12 mouse cellular contexts compared by ENCODE assay signal in the genomic region with DNA sequence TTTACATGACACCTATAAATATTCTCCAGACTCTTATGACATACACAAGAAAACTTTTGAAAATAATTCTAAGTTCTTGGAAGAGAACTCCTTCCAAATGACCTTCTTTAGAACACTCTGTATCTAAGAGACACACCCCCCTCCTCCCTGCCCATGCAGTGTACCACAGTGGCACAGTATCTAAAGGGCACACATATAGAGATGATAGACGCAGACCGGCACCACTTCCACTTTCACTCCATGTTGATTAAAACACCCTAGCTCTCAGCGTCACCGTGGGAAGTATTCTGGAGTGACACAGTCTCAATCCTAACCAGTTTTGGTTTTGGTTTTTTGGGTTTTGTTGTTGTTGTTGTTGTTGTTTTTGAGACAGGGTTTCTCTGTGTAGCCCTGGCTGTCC. TPM values are rescaled to one million over a fixed set of nuclear protein-coding genes. Genes with fewer than 3 reads are reported as not detected.
DNase-seq lines count a peak whose midpoint lies in the region; ATAC-seq and TF ChIP-seq lines count a peak whose summit lies in the region.
"Had no signal": no experiment of that assay in that cellular context is flagged by ENCODE, and none has a peak within 500 bp of the region (broad histone marks: within the 10 kb centered on the region; RNA-seq: fewer than 3 reads in every experiment).

No protein-coding gene starts in this region.

- TF ChIP-seq EP300 in liver, postnatal 0 days (IDR thresholded peaks at IDR 0.05; ENCODE audit: low read depth), result no peak
- no peak for TF ChIP-seq EP300 in stomach, postnatal 0 days (optimal IDR thresholded peaks at IDR 0.05)

- H3K4me3 ChIP-seq in forebrain, embryonic 12.5 days (replicated peaks), result no peak overlapping the region
- no peak overlapping the region for H3K4me3 ChIP-seq in forebrain, embryonic 11.5 days (ENCODE audit: low read depth, low read length)
- H3K4me3 ChIP-seq in testis, adult 2 months (ENCODE audit: control insufficient read depth, low read depth, low read length), result peak overlapping the region; percentile 54; the same call in 1 of the 2 replicates
- H3K4me3 ChIP-seq in liver, postnatal 0 days (ENCODE audit: low read depth, low read length), result peak overlapping the region; percentile 93
- H3K4me3 ChIP-seq in stomach, postnatal 0 days (ENCODE audit: low read depth, low read length), result no peak overlapping the region
- H3K4me3 ChIP-seq in thymus, adult 2 months (ENCODE audit: control insufficient read depth, insufficient read depth, low read length), result no peak overlapping the region
- H3K4me3 ChIP-seq: limb, embryonic 15.5 days; myocyte had no signal

- WGBS in forebrain, embryonic 12.5 days, result 94% methylated on average over 4 of the region's 4 CpGs
- WGBS in forebrain, embryonic 11.5 days, result 90% methylated on average over 4 of the region's 4 CpGs
- WGBS in liver, postnatal 0 days (ENCODE audit: insufficient replicate concordance), result 34% methylated on average over 4 of the region's 4 CpGs
- 83% methylated on average over 4 of the region's 4 CpGs for WGBS in stomach, postnatal 0 days
- WGBS in thymus, adult 2 months, result 41% methylated on average over 4 of the region's 4 CpGs

- no peaks in the 10 kb centered on the region for H3K9me3 ChIP-seq in forebrain, embryonic 12.5 days
- H3K9me3 ChIP-seq in forebrain, embryonic 11.5 days (ENCODE audit: control insufficient read depth, low read length), result no peaks in the 10 kb centered on the region
- no peaks in the 10 kb centered on the region for H3K9me3 ChIP-seq in liver, postnatal 0 days (ENCODE audit: low read length)
- H3K9me3 ChIP-seq in stomach, postnatal 0 days (ENCODE audit: control insufficient read depth, low read length), result no peaks in the 10 kb centered on the region
- H3K9me3 ChIP-seq: limb, embryonic 15.5 days had no signal

- no peak for TF ChIP-seq CTCF in testis, adult 2 months (IDR thresholded peaks at IDR 0.05; ENCODE audit: control insufficient read depth, insufficient read depth, insufficient replicate concordance, low read depth, low read length)
- TF ChIP-seq CTCF in liver, postnatal 0 days (IDR thresholded peaks at IDR 0.05; ENCODE audit: low read depth), result no peak
- TF ChIP-seq CTCF in stomach, postnatal 0 days (IDR thresholded peaks at IDR 0.05; ENCODE audit: low read depth), result no peak
- no peak for TF ChIP-seq CTCF in thymus, adult 2 months (IDR thresholded peaks at IDR 0.05; ENCODE audit: borderline replicate concordance, control insufficient read depth, extremely low read depth, insufficient read depth, low read length, poor library complexity)

- no peak for DNase-seq in forebrain, embryonic 11.5 days (ENCODE audit: low spot score)
- DNase-seq in testis, postnatal 14 days (ENCODE audit: low spot score), result no peak
- DNase-seq in liver, postnatal 0 days, result peak; percentile 41
- DNase-seq in stomach, postnatal 0 days (ENCODE audit: low spot score), result no peak
- DNase-seq in cerebellum, adult 9-11 months, result no peak
- no peak for DNase-seq in thymus, adult 2 months
- DNase-seq: cerebellum, postnatal 36 days; thymus, postnatal 36 days had no signal

- peak overlapping the region; percentile 21; the same call in 1 of the 2 replicates for H3K4me2 ChIP-seq in forebrain, embryonic 12.5 days
- H3K4me2 ChIP-seq in forebrain, embryonic 11.5 days (ENCODE audit: low read depth, low read length, severe bottlenecking), result no peak overlapping the region
- H3K4me2 ChIP-seq in liver, postnatal 0 days (ENCODE audit: low read depth, low read length), result peak overlapping the region; percentile 90
- H3K4me2 ChIP-seq in stomach, postnatal 0 days (replicated peaks; ENCODE audit: low read depth), result no peak overlapping the region
- H3K4me2 ChIP-seq: limb, embryonic 15.5 days had no signal

- no peak for ATAC-seq in forebrain, embryonic 12.5 days (ENCODE audit: low FRiP score)
- ATAC-seq in forebrain, embryonic 11.5 days (replicated peaks; ENCODE audit: low FRiP score), result no peak
- no peak for ATAC-seq in liver, postnatal 0 days
- ATAC-seq in stomach, postnatal 0 days (ENCODE audit: low FRiP score, low TSS enrichment), result no peak

- peaks cover 26% of the 10 kb centered on the region for H3K36me3 ChIP-seq in forebrain, embryonic 12.5 days (replicated peaks)
- H3K36me3 ChIP-seq in forebrain, embryonic 11.5 days (ENCODE audit: control insufficient read depth, insufficient read depth, low read length), result no peaks in the 10 kb centered on the region
- H3K36me3 ChIP-seq in testis, adult 2 months (ENCODE audit: control insufficient read depth, insufficient read depth, low read length), result no peaks in the 10 kb centered on the region
- H3K36me3 ChIP-seq in liver, postnatal 0 days (replicated peaks; ENCODE audit: insufficient read depth, low read length), result peaks cover 10% of the 10 kb centered on the region; the same call in 1 of the 2 replicates
- H3K36me3 ChIP-seq in stomach, postnatal 0 days (ENCODE audit: control insufficient read depth, insufficient read depth, low read length), result no peaks in the 10 kb centered on the region
- no peaks in the 10 kb centered on the region for H3K36me3 ChIP-seq in thymus, adult 2 months (ENCODE audit: control insufficient read depth, insufficient read depth, low read length)

- H3K27me3 ChIP-seq in forebrain, embryonic 12.5 days, result 0 out of 2 replicates have a peak, but pooled peaks cover 2% of the 10 kb centered on the region
- no peaks in the 10 kb centered on the region for H3K27me3 ChIP-seq in forebrain, embryonic 11.5 days (ENCODE audit: control insufficient read depth, insufficient read depth, low read length)
- H3K27me3 ChIP-seq in testis, adult 2 months (ENCODE audit: control insufficient read depth, insufficient read depth, low read length), result no peaks in the 10 kb centered on the region
- no peaks in the 10 kb centered on the region for H3K27me3 ChIP-seq in liver, postnatal 0 days (ENCODE audit: insufficient read depth, low read length)
- no peaks in the 10 kb centered on the region for H3K27me3 ChIP-seq in stomach, postnatal 0 days (ENCODE audit: control insufficient read depth, insufficient read depth, low read length)
- no peaks in the 10 kb centered on the region for H3K27me3 ChIP-seq in thymus, adult 2 months (ENCODE audit: control insufficient read depth, insufficient read depth, low read length)
- H3K27me3 ChIP-seq: limb, embryonic 15.5 days had no signal

- H3K27ac ChIP-seq in forebrain, embryonic 12.5 days, result no peak overlapping the region
- H3K27ac ChIP-seq in forebrain, embryonic 11.5 days (ENCODE audit: low read depth, low read length), result no peak overlapping the region
- no peak overlapping the region for H3K27ac ChIP-seq in testis, adult 2 months (ENCODE audit: control insufficient read depth, insufficient read depth, low read depth, low read length)
- peak overlapping the region; percentile 64 for H3K27ac ChIP-seq in liver, postnatal 0 days (ENCODE audit: low read depth)
- no peak overlapping the region for H3K27ac ChIP-seq in stomach, postnatal 0 days (replicated peaks)
- no peak overlapping the region for H3K27ac ChIP-seq in thymus, adult 2 months (ENCODE audit: control insufficient read depth, insufficient read depth, low read length)
- H3K27ac ChIP-seq: limb, embryonic 15.5 days had no signal

- peaks cover 61% of the 10 kb centered on the region for H3K4me1 ChIP-seq in forebrain, embryonic 12.5 days
- H3K4me1 ChIP-seq in forebrain, embryonic 11.5 days (replicated peaks; ENCODE audit: control insufficient read depth, insufficient read depth, low read length), result 0 out of 2 replicates have a peak, but pooled peaks cover 4% of the 10 kb centered on the region
- peaks cover 15% of the 10 kb centered on the region for H3K4me1 ChIP-seq in testis, adult 2 months (ENCODE audit: control insufficient read depth, insufficient read depth, low read length)
- peaks cover 57% of the 10 kb centered on the region for H3K4me1 ChIP-seq in liver, postnatal 0 days (ENCODE audit: insufficient read depth)
- peaks cover 12% of the 10 kb centered on the region for H3K4me1 ChIP-seq in stomach, postnatal 0 days (replicated peaks; ENCODE audit: control insufficient read depth, insufficient read depth)
- H3K4me1 ChIP-seq in thymus, adult 2 months (replicated peaks; ENCODE audit: control insufficient read depth, insufficient read depth, low read length), result peaks cover 30% of the 10 kb centered on the region

- H3K9ac ChIP-seq in forebrain, embryonic 12.5 days, result no peak overlapping the region
- H3K9ac ChIP-seq in forebrain, embryonic 11.5 days (ENCODE audit: low read length), result no peak overlapping the region
- H3K9ac ChIP-seq in liver, postnatal 0 days (replicated peaks), result no peak overlapping the region
- H3K9ac ChIP-seq in stomach, postnatal 0 days (ENCODE audit: low read length), result no peak overlapping the region
- H3K9ac ChIP-seq: limb, embryonic 15.5 days had no signal

- no peak for TF ChIP-seq POLR2A in testis, adult 2 months (IDR thresholded peaks at IDR 0.05; ENCODE audit: control insufficient read depth, low read depth, low read length)
- TF ChIP-seq POLR2A in thymus, adult 2 months (IDR thresholded peaks at IDR 0.05; ENCODE audit: control insufficient read depth, extremely low read depth, insufficient read depth, low read length, poor library complexity), result no peak

RNA-seq across cellular contexts. Expression of a gene that starts 3.1 kb away (rescaled TPM):
- polyA plus RNA-seq in forebrain, embryonic 12.5 days (2016; fragmentation: Nextera tagmentation; extraction: Ambion mirVana), result 116 and 130 TPM in 2 replicates
- polyA plus RNA-seq in forebrain, embryonic 11.5 days (2014; fragmentation: Nextera tagmentation; extraction: Ambion mirVana), result 96.0 and 99.2 TPM in 2 replicates
- 58.1 and 64.6 TPM in 2 replicates for polyA plus RNA-seq in testis, adult 2 months (2012; rRNA removed)
- 19.1 and 20.2 TPM in 2 replicates for polyA plus RNA-seq in liver, postnatal 0 days (2015; fragmentation: Nextera tagmentation; extraction: Ambion mirVana)
- polyA plus RNA-seq in stomach, postnatal 0 days (2015; fragmentation: Nextera tagmentation; extraction: Ambion mirVana), result 15.5 and 18.3 TPM in 2 replicates
- 178 and 201 TPM in 2 replicates for polyA plus RNA-seq in thymus, adult 2 months (2012; rRNA removed)

Comparison
In these comparisons a context has a peak if more than half of its experiments do, and no peak if none do; other contexts are left out.
1. H3K4me2 ChIP-seq: peak in forebrain, embryonic 12.5 days (single experiment) and liver, postnatal 0 days (single experiment); none in forebrain, embryonic 11.5 days (single experiment) and stomach, postnatal 0 days (single experiment).
2. H3K4me3 ChIP-seq: peak in testis, adult 2 months (single experiment) and liver, postnatal 0 days (single experiment); none in forebrain, embryonic 12.5 days (single experiment), forebrain, embryonic 11.5 days (single experiment), stomach, postnatal 0 days (single experiment) and thymus, adult 2 months (single experiment).